Mouse (Mus musculus) thymus, postnatal 4 days (tissue): Measurements from ENCODE around the gene Arhgef19.

Source experiments
- DNase-seq: peaks from one replicate; pipeline ENCODE4 v3.0.0; 2021

Arhgef19 gene

DNA sequence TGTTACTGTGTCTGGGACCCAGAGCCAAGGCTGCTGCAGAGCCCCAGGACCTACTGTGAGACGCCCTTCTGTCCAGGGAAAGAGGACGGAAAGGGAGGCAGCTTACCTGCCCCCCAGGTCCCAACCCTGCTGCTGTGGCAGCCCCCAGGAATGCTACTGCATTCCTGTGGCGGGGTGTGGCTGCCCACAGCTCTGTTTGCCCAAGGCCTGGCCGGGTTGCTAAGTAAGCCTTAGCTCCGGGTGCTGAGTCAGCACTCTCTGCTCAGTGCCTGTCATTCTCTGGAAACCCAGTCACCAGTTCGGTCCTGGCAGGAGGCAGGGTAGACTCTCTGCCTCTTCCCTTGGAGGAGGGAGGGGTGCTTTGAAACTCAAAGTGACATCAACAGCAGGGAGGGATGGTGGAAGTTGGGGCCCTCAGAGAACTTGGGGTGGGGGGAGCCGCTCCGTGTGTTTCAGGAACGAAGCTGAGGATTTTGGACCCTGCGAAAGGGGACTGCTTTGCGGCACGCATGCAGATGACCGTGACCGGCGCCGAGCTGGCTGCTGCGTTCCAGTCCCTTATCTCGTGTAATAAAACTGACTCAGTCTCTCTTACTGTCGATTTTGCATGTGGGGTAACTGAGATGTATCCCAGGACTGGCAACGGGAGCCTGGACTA, 47.7 kb downstream of the Arhgef19 start:
- DNase-seq, result no peak

DNA sequence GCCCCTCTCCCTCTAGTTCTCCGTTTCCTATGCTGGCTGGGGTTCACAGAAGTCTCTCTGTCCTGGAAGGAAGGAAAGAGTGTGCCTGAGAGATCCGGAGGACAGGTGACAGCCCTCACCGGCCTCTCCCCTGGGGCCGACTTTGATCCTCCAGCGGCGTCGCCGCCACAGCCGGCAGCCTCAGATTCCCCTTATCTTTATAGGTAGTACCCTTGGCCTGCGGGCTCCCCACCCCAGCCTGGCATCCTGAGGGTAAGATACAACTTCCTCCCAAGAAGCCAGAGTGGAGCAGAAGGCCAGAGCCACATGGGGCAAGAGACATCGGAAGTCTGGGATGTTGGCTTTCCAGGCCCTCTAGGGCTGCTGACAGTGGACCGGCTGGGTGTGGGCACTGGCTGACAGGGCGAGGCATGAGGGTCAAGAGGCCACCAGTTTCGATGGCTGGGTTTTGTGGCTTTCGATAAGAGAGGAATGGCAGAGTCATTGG, 48.3 kb downstream of the Arhgef19 start:
- DNase-seq, result no peak

DNA sequence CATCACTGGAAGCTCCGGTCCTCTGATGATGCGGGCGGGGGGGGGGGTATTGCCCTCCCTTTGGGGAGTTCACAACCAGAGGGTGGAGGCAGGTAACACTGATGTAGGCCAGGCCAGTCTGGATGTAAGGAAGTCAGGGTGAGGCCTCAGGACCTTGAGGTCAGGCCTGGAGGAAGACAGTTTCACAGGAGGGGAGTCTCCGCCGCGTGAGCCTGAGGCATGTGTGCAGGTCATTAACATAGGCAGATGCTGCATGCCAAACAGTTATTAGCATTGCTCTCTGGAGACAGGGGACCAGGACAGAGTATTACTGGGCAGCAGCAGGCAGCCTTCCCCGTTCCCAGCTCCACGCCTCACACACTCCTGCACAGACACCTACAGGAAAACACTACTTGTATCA, 48.9 kb downstream of the Arhgef19 start:
- no peak for DNase-seq

DNA sequence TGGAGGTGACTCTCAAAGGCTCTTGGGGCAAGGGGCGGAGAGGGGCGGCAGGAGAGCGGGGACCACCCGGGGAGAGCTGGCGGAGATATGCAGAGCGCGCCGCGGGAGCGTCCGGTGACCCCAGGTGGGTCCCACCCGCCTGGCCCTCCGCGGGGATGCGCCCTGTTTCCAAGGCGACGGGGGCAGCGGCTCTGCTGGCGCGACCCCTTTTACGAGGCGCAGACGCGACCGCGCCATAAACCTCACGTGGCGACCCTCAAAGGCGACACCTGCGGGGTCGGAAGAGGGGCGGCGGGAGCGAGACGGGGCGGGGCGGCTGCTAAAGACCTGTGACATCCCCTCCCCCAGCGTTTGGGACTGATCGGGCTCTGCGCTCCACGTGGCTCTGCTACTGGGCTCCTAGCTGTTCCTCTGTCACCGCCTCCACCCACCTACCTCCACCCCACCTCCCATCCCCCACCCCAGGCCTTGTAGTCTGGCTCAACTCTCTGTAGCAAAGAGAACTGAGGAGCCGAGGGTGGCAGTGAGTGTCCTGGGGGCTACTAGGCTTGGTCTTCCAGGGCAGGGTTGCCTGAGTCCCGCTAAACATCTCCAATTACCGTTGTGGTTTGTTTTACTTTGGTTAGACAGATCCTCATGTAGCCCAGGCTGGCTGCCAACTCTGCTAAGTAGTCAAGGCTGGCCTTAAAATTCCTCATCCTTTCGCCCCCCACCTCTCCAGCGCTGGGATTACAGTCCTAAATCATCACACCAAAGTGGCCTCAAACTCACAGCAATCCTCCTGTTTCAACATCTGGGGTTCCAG, 52.5 kb downstream of the Arhgef19 start:
- peak; percentile 42 for DNase-seq

DNA sequence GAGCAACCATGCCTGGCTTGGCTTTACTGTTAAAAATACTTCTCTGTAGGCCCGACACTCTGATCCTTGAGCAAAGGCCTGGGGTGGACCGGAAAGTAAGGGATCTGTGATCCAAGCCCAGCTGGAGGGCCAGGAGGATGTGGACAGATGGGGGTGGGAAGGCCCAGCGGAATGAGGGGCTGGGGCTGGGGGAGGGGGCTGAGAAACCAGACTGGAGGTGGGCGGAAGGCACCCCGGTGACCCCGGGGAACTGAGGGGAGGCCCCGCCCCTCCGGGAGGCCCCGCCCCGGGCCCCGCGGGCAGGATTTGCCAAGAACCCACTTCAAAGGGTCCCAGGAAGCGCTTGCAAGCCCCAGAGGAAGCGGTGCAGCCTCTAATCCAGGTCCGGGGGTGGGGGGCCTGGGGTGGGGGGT, 56.5 kb downstream of the Arhgef19 start:
- peak; percentile 70 for DNase-seq

DNA sequence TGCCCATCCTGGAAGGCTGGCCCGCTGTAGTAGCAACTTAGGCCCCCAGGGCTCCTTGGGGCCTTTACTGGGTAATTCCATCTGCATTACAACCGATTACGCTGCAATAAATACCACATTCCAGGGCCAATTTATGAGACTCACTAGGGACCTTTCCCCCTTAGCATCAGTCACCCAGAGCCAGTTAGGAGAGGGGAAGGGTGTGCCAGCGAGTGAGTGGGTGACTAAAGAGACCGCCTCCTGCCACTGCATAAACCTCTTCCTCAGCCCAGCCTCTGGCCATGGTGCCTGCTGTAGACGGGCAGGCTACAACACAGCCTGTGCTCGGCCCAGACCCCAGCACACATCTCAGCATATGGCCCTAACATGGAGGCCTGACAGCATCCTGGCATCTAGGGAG, 58.6 kb downstream of the Arhgef19 start:
- DNase-seq, result no peak

DNA sequence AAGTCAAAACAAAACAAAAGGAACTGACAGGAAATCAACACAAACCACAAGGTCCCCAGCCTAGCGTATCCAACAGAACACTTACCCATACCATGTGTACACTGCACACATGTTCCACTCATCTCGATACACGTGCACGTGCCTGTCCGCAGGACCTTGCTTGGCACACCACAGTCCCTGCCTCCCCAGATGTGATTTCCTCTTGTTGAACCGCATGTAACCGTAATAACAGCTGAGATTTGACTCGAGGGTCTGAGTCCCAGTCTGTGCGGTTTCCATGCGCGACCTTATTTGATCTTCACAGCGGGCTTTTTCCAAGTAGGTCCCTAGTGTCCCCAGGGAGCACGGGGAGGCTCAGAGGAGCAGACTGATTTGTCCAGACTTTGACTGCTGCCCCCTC, 60.1 kb downstream of the Arhgef19 start:
- DNase-seq, result peak; percentile 24

DNA sequence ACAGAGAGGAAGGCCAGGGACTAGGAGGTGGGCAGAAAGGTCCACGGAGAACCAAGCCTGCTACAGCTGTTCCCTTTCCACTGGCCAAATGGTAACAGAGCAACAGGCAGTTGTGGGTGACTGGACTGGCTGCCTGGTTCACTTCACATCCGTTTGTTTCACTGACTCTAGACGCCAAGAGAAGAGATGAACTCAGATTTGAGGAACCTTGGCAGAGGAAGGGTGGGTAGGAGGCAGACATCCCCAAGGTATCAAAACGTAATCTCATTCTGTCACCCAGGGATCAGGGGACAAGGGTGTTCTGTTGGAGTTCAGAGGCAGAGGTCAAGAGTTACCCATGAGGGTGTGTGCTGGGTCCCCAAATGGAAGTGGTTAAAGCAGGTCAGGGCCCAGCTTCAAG, 60.9 kb downstream of the Arhgef19 start:
- no peak for DNase-seq

DNA sequence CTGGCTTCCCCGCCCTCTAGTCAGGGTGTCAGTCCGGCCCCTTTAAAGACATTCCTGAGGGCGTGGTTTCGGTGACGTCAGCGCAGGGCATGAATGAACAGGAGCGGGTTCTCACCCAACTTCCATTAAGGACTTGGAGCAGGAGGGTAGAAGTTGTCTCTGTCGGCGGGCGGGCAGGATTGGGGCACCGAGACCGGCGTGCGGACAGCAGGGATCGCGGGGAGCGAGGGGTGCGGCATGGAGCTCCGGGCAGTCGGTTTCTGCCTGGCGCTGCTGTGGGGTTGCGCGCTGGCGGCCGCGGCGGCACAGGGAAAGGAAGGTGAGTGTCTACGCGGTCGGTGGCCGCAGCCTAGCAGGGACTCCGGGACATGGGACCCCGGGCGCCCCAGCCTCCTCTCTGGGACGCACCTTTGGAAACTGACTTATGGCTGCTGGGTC, 61.8 kb downstream of the Arhgef19 start, which contains the start of gene Epha2:
Gene Epha2 (plus strand): TSS at position 125 of the 438 bp plus-strand sequence.
- DNase-seq, result peak; percentile 37

DNA sequence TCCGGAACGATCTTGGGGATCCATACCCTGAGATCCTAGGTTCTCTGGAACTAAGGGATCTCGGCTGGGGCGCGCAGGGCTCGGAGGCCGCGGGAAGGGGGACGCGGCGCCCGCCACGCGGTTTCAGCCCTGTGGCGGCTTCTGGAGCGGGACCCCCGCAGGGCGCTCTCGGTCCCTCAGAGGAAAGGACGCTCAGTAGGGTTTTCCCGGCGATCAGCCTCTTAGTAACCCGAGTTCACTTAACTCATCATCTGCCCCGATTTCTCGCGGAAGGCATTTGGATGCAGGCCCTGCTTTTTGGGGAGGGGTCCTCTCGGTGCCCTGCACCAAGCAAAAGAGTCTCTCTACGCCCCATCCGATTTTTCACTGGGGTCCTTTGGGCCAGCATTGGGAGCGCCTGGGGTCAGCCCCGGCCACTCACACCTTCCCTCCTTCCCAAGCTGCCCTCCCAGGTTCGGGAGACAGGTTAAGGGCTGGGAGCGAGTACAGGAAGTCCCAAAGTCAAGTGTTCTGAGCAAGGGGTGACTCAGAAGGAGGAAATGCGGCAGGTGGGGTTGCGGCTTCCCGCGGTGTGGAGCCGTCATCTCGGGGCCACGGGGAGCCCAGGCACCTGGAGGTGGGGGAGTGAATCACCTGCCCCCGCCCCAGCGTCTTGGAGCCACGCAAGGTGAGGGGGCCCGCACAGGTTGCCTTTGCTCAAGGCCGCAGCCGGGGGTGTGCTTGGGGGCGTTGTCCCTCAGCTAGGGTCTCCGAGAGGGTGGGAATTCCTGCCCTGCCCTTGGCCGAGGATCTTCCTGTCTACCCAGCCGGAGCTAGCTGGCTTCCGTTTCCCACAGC, 62.5 kb downstream of the Arhgef19 start:
- DNase-seq, result peak; percentile 51

DNA sequence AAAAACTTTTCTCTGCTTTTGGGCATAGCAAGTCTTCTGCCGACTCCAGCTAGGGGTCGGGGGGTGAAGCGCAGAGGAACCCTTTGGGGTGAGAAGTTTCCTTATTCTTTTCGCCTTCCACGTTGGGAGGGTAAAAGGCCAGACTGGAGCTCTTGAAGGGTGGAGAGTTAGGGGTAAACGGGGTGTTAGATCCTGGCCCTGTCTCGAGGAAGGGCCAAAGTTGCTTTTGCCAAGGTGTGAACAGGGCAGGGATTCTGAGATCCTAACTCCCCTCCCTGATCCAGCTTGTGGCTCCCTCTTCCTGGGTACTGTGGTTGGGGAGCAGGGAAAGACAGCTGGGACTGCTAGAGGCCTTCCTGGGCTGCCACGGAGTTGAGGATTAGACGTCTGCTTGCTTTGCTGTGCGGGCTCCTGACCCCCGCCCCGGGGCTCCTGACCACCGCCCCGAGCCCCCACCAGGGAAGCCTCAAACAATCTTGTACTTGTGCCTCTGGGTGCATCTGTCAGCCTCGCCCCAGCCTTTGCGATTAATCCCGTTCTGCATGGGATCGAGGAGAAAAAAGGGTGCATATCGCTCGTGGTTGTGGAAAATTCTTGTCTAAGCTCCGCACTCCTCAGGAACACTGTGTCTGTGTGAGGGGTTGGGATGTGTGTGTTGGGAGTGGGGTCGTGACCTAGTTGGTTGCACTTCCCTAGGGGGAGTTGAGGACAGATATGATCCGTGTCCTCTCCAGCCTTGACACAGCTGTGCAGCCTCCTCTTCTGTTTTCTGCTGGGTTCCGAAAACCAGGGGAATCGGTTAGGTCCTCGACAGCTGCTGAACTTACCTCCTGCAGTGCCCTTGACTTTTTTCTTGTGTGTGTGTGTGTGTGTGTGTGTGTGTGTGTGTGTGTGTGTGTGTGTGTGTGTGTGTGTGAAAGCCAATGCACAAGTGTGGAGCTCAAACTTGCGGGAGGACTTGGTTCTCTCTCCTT, 63.4 kb downstream of the Arhgef19 start:
- DNase-seq, result no peak

DNA sequence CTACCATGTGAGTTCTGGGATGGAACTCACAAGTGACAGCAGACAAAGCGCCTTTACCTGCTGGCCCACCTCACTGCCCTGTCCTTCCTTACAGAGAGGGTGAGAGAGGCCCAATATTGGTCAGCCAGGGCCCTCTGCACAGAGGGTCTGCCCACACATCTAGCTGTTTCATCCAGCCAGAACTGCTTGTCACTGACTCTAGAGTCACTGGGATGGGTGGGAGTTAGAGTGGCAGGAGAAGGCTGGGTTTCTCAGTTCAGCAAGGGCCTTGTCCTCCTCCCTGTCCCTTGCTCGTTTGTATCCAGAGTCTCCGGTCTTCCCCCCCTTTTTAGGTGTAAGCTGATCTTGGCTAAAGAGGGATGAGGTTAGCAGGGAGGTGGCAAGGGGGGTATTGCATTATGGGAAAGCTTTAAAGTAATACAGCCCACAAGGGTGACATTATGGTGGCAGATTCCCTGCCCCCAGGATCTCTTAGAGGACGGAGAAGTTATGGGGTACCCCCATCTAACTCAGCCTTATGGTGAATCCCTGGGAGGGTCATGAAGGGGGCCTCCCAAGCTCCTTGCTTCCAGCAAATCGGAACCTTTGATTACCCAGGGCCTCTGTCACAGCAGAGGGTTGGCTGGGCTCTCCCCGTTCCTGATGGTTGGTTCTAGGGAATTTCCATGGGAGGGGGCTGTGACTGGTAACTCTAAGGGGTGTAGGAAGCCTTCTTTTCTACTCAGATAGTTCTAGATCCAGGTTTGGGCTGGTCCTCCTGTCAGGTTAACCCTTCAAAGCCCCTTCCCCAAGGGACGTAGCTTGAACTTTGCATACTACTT, 64.3 kb downstream of the Arhgef19 start:
- DNase-seq, result no peak

DNA sequence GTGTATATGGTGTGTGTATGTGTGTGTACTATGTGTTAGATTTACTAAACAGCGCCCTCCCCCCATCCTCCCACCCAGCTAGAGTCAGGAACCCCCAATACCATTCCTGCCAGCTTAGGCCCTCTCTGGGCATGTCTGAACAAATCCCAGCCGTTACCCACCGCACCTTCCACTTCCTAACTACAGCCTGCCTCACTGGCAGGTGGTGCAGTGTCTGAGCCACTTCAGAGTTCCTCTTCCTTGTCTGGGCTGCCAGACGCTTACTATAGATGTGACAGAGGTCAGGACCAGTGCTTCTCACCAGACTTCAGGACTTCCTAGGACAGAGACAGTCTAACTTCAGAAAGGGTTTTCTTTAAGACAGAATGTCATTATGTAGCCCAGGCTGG, 64.9 kb downstream of the Arhgef19 start:
- DNase-seq, result no peak

DNA sequence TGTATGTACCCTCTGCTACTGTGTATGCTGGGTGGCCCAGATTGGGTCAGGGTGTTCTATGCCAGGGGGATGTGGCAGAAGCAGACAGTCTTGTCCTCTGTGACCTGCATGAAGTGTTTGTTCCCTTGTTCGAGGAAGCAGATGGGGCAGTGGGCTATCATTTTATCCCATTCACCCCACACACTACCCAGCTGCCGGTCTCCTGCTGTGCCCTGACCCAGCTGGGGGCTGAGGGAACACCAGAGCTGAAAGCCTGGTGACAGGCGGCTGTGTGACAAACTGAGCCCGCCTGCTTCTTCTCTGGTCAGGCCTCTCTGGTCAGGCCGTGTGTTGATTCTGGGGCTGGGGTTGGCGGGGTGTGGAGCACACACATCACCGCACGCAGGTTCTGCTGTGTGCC, 66.8 kb downstream of the Arhgef19 start:
- no peak for DNase-seq
